24 mouse cellular contexts compared by ENCODE assay signal in the genomic region with DNA sequence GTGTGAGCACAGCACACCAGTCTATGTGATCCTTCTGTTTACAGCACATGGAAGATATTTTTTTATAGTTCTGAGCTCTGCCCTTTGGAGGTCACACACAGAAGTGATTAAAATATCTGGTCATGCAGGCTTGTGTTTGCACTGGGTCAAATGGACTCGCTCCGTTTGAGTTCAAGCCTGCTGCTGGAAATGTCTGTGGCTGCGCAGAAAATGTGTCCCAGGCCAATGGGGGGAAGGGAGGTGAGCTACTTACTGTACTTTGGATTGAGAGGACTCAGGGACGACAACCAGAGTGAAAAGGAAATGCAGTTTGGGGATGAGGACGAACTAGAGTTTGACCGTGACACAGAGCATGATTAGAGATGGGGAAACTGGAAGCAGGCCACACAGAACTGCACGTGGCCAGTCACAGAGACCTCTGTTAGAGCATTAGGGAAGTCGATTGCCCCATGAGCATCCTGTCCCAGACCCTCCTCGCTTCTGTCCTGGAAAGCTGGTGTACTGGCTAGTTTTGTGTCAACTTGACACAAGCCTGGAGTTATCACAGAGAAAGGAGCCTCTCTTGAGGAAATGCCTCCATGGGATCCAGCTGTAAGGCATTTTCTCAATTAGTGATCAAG. TPM values are rescaled to one million over a fixed set of nuclear protein-coding genes. Genes with fewer than 3 reads are reported as not detected.
DNase-seq lines count a peak whose midpoint lies in the region; ATAC-seq lines count a peak whose summit lies in the region.
"Had no signal": no experiment of that assay in that cellular context is flagged by ENCODE, and none has a peak within 500 bp of the region (broad histone marks: within the 10 kb centered on the region; RNA-seq: fewer than 3 reads in every experiment).

No protein-coding gene starts in this region.

- no peaks in the 10 kb centered on the region for H3K36me3 ChIP-seq in embryonic facial prominence, embryonic 13.5 days
- no peaks in the 10 kb centered on the region for H3K36me3 ChIP-seq in embryonic facial prominence, embryonic 10.5 days (replicated peaks)
- no peaks in the 10 kb centered on the region for H3K36me3 ChIP-seq in liver, embryonic 16.5 days (ENCODE audit: control insufficient read depth, insufficient read depth)
- H3K36me3 ChIP-seq in liver, embryonic 12.5 days: no peaks in the 10 kb centered on the region
- no peaks in the 10 kb centered on the region for H3K36me3 ChIP-seq in hindbrain, embryonic 16.5 days (ENCODE audit: control insufficient read depth, insufficient read depth, low read length)
- H3K36me3 ChIP-seq: forebrain, embryonic 10.5 days; hindbrain, embryonic 12.5 days; hindbrain, embryonic 15.5 days had no signal

- H3K9me3 ChIP-seq in embryonic facial prominence, embryonic 13.5 days: no peaks in the 10 kb centered on the region
- H3K9me3 ChIP-seq in embryonic facial prominence, embryonic 10.5 days: no peaks in the 10 kb centered on the region
- no peaks in the 10 kb centered on the region for H3K9me3 ChIP-seq in liver, embryonic 16.5 days (replicated peaks; ENCODE audit: control insufficient read depth, low read length)
- H3K9me3 ChIP-seq in liver, embryonic 12.5 days (replicated peaks): no peaks in the 10 kb centered on the region
- no peaks in the 10 kb centered on the region for H3K9me3 ChIP-seq in hindbrain, embryonic 16.5 days (ENCODE audit: control insufficient read depth, low read length)
- H3K9me3 ChIP-seq: forebrain, embryonic 10.5 days; forebrain, embryonic 13.5 days; hindbrain, embryonic 12.5 days; hindbrain, embryonic 15.5 days had no signal

- H3K4me2 ChIP-seq in embryonic facial prominence, embryonic 13.5 days: no peak overlapping the region
- no peak overlapping the region for H3K4me2 ChIP-seq in liver, embryonic 16.5 days (ENCODE audit: low read depth, low read length)
- H3K4me2 ChIP-seq in liver, embryonic 12.5 days: no peak overlapping the region
- H3K4me2 ChIP-seq in hindbrain, embryonic 16.5 days (ENCODE audit: low read length): no peak overlapping the region
- H3K4me2 ChIP-seq: forebrain, embryonic 13.5 days; heart, embryonic 11.5 days; hindbrain, embryonic 12.5 days; hindbrain, embryonic 15.5 days had no signal

- H3K4me1 ChIP-seq in embryonic facial prominence, embryonic 13.5 days: no peaks in the 10 kb centered on the region
- peaks cover 5% of the 10 kb centered on the region for H3K4me1 ChIP-seq in embryonic facial prominence, embryonic 10.5 days
- peaks cover 2% of the 10 kb centered on the region; the same call in 1 of the 2 replicates for H3K4me1 ChIP-seq in liver, embryonic 16.5 days (ENCODE audit: control insufficient read depth, low read depth, low read length)
- H3K4me1 ChIP-seq in liver, embryonic 12.5 days: 0 out of 2 replicates have a peak, but pooled peaks cover 5% of the 10 kb centered on the region
- no peaks in the 10 kb centered on the region for H3K4me1 ChIP-seq in hindbrain, embryonic 16.5 days (ENCODE audit: control insufficient read depth, insufficient read depth, low read depth, low read length)
- H3K4me1 ChIP-seq: forebrain, embryonic 10.5 days; forebrain, embryonic 13.5 days; hindbrain, embryonic 12.5 days; hindbrain, embryonic 15.5 days had no signal

- WGBS in embryonic facial prominence, embryonic 13.5 days: 50% methylated on average over 9 of the region's 9 CpGs
- WGBS in embryonic facial prominence, embryonic 10.5 days: 69% methylated on average over 9 of the region's 9 CpGs
- WGBS in liver, embryonic 16.5 days (ENCODE audit: insufficient replicate concordance): 39% methylated on average over 9 of the region's 9 CpGs
- WGBS in liver, embryonic 12.5 days (ENCODE audit: insufficient replicate concordance): 48% methylated on average over 9 of the region's 9 CpGs
- 83% methylated on average over 9 of the region's 9 CpGs for WGBS in hindbrain, embryonic 16.5 days

- H3K9ac ChIP-seq in embryonic facial prominence, embryonic 13.5 days: 0 out of 2 replicates have a peak overlapping the region, but pooled peaks have one; percentile 6
- H3K9ac ChIP-seq in liver, embryonic 16.5 days (ENCODE audit: low read depth, low read length): no peak overlapping the region
- H3K9ac ChIP-seq in liver, embryonic 12.5 days: no peak overlapping the region
- H3K9ac ChIP-seq in hindbrain, embryonic 16.5 days (ENCODE audit: low read depth, low read length): no peak overlapping the region
- H3K9ac ChIP-seq: forebrain, embryonic 13.5 days; hindbrain, embryonic 12.5 days; hindbrain, embryonic 15.5 days had no signal

- H3K27ac ChIP-seq in embryonic facial prominence, embryonic 13.5 days: 0 out of 2 replicates have a peak overlapping the region, but pooled peaks have one; percentile 11
- no peak overlapping the region; the same call in 1 of the 2 replicates for H3K27ac ChIP-seq in embryonic facial prominence, embryonic 10.5 days (replicated peaks)
- H3K27ac ChIP-seq in liver, embryonic 16.5 days (ENCODE audit: low read length): no peak overlapping the region
- H3K27ac ChIP-seq in liver, embryonic 12.5 days: no peak overlapping the region
- no peak overlapping the region for H3K27ac ChIP-seq in hindbrain, embryonic 16.5 days (ENCODE audit: low read depth, low read length)
- H3K27ac ChIP-seq: forebrain, embryonic 10.5 days; forebrain, embryonic 13.5 days; hindbrain, embryonic 12.5 days; hindbrain, embryonic 15.5 days had no signal

- DNase-seq in embryonic facial prominence, embryonic 10.5 days (ENCODE audit: low spot score): no peak
- no peak for DNase-seq in retina, postnatal 1 day
- DNase-seq in adrenal gland, postnatal 4 days (ENCODE audit: low spot score in 2 of 2): no peak
- DNase-seq: adrenal gland, postnatal 10 days; adrenal gland, postnatal 36 days; cerebellum, adult 11 months; cerebellum, adult 2 months; cerebellum, adult 9-11 months; cerebellum, postnatal 25 days; gastrocnemius, postnatal 10 days; gastrocnemius, postnatal 36 days; heart, adult 11 months had no signal

- H3K27me3 ChIP-seq in embryonic facial prominence, embryonic 13.5 days: no peaks in the 10 kb centered on the region
- no peaks in the 10 kb centered on the region for H3K27me3 ChIP-seq in embryonic facial prominence, embryonic 10.5 days (replicated peaks; ENCODE audit: low read depth, poor library complexity, severe bottlenecking)
- no peaks in the 10 kb centered on the region for H3K27me3 ChIP-seq in liver, embryonic 16.5 days (ENCODE audit: control insufficient read depth, insufficient read depth, low read depth, low read length)
- H3K27me3 ChIP-seq in liver, embryonic 12.5 days (replicated peaks): 0 out of 2 replicates have a peak, but pooled peaks cover 5% of the 10 kb centered on the region
- no peaks in the 10 kb centered on the region for H3K27me3 ChIP-seq in hindbrain, embryonic 16.5 days (replicated peaks; ENCODE audit: control insufficient read depth, insufficient read depth, low read length)
- H3K27me3 ChIP-seq: forebrain, embryonic 13.5 days; hindbrain, embryonic 12.5 days; hindbrain, embryonic 15.5 days had no signal

- no peak for ATAC-seq in embryonic facial prominence, embryonic 13.5 days (ENCODE audit: insufficient number of reproducible peaks, insufficient read depth, low FRiP score, low TSS enrichment, low read depth)
- ATAC-seq in liver, embryonic 16.5 days (ENCODE audit: low read depth): peak; percentile 27; the same call in 1 of the 2 replicates
- no peak for ATAC-seq in liver, embryonic 12.5 days
- ATAC-seq in megakaryocyte progenitor cell, adult 5-6 weeks (replicated peaks; ENCODE audit: poor library complexity): peak; percentile 52; the same call in 1 of the 2 replicates
- ATAC-seq in hindbrain, embryonic 16.5 days: no peak
- ATAC-seq: activated CD4-positive, CD25-positive, alpha-beta regulatory T cell, adult 4 months; forebrain, embryonic 13.5 days; forebrain, embryonic 16.5 days had no signal

- no peak overlapping the region for H3K4me3 ChIP-seq in embryonic facial prominence, embryonic 13.5 days
- no peak overlapping the region for H3K4me3 ChIP-seq in embryonic facial prominence, embryonic 10.5 days
- no peak overlapping the region for H3K4me3 ChIP-seq in liver, embryonic 16.5 days (ENCODE audit: low read depth, low read length)
- no peak overlapping the region for H3K4me3 ChIP-seq in liver, embryonic 12.5 days
- H3K4me3 ChIP-seq in hindbrain, embryonic 16.5 days (ENCODE audit: low read length): no peak overlapping the region
- H3K4me3 ChIP-seq: forebrain, embryonic 10.5 days; forebrain, embryonic 13.5 days; hindbrain, embryonic 12.5 days; hindbrain, embryonic 15.5 days had no signal

RNA-seq across cellular contexts. Expression of a gene that starts 10.3 kb away (rescaled TPM):
- polyA plus RNA-seq in embryonic facial prominence, embryonic 13.5 days (2015; fragmentation: Nextera tagmentation; extraction: Ambion mirVana): 28.3 and 28.4 TPM in 2 replicates
- 34.5 and 38.1 TPM in 2 replicates for polyA plus RNA-seq in embryonic facial prominence, embryonic 10.5 days (2016; fragmentation: Nextera tagmentation; extraction: Ambion mirVana)
- polyA plus RNA-seq in liver, embryonic 16.5 days (2015; fragmentation: Nextera tagmentation; extraction: Ambion mirVana): 14.4 and 19.0 TPM in 2 replicates
- 17.4 and 19.4 TPM in 2 replicates for polyA plus RNA-seq in liver, embryonic 12.5 days (2016; fragmentation: Nextera tagmentation; extraction: Ambion mirVana)
- 23.1 and 25.2 TPM in 2 replicates for total RNA-seq in megakaryocyte progenitor cell, adult 5-6 weeks (2015)
- total RNA-seq in megakaryocyte progenitor cell, adult 5-6 weeks (2017): 10.1 and 11.2 TPM in 2 replicates
- polyA plus RNA-seq in hindbrain, embryonic 16.5 days (2015; fragmentation: Nextera tagmentation; extraction: Ambion mirVana): 29.0 and 38.4 TPM in 2 replicates
- total RNA-seq in adrenal gland, postnatal 4 days (2021): 10 to 100 TPM; 45.8 to 48.1 TPM

RNA-seq across cellular contexts. Expression of a gene that starts 20.4 kb away (rescaled TPM):
- polyA plus RNA-seq in embryonic facial prominence, embryonic 13.5 days (2015; fragmentation: Nextera tagmentation; extraction: Ambion mirVana): 8.1 and 10.3 TPM in 2 replicates
- 2.9 and 3.2 TPM in 2 replicates for polyA plus RNA-seq in embryonic facial prominence, embryonic 10.5 days (2016; fragmentation: Nextera tagmentation; extraction: Ambion mirVana)
- polyA plus RNA-seq in liver, embryonic 16.5 days (2015; fragmentation: Nextera tagmentation; extraction: Ambion mirVana): 22.2 and 23.4 TPM in 2 replicates
- polyA plus RNA-seq in liver, embryonic 12.5 days (2016; fragmentation: Nextera tagmentation; extraction: Ambion mirVana): 37.7 and 38.5 TPM in 2 replicates
- total RNA-seq in megakaryocyte progenitor cell, adult 5-6 weeks (2015): 18.6 and 20.0 TPM in 2 replicates
- 36.8 and 38.4 TPM in 2 replicates for total RNA-seq in megakaryocyte progenitor cell, adult 5-6 weeks (2017)
- 5.2 and 5.6 TPM in 2 replicates for polyA plus RNA-seq in hindbrain, embryonic 16.5 days (2015; fragmentation: Nextera tagmentation; extraction: Ambion mirVana)
- total RNA-seq in adrenal gland, postnatal 4 days (2021): 10 to 100 TPM; 28.5 to 43.9 TPM

RNA-seq across cellular contexts. Expression of a gene that starts 21.5 kb away (rescaled TPM):
- 79.5 and 80.4 TPM in 2 replicates for polyA plus RNA-seq in embryonic facial prominence, embryonic 13.5 days (2015; fragmentation: Nextera tagmentation; extraction: Ambion mirVana)
- 82.5 and 84.6 TPM in 2 replicates for polyA plus RNA-seq in embryonic facial prominence, embryonic 10.5 days (2016; fragmentation: Nextera tagmentation; extraction: Ambion mirVana)
- polyA plus RNA-seq in liver, embryonic 16.5 days (2015; fragmentation: Nextera tagmentation; extraction: Ambion mirVana): 37.4 and 38.5 TPM in 2 replicates
- polyA plus RNA-seq in liver, embryonic 12.5 days (2016; fragmentation: Nextera tagmentation; extraction: Ambion mirVana): 58.0 and 62.7 TPM in 2 replicates
- total RNA-seq in megakaryocyte progenitor cell, adult 5-6 weeks (2015): 44.4 and 53.5 TPM in 2 replicates
- 31.9 and 38.4 TPM in 2 replicates for total RNA-seq in megakaryocyte progenitor cell, adult 5-6 weeks (2017)
- 62.4 and 68.8 TPM in 2 replicates for polyA plus RNA-seq in hindbrain, embryonic 16.5 days (2015; fragmentation: Nextera tagmentation; extraction: Ambion mirVana)
- total RNA-seq in adrenal gland, postnatal 4 days (2021): 10 to 100 TPM; 55.6 to 63.5 TPM

RNA-seq across cellular contexts. Expression of a gene that starts 21.6 kb away (rescaled TPM):
- polyA plus RNA-seq in embryonic facial prominence, embryonic 13.5 days (2015; fragmentation: Nextera tagmentation; extraction: Ambion mirVana): 714 and 858 TPM in 2 replicates
- 831 and 861 TPM in 2 replicates for polyA plus RNA-seq in embryonic facial prominence, embryonic 10.5 days (2016; fragmentation: Nextera tagmentation; extraction: Ambion mirVana)
- 440 and 454 TPM in 2 replicates for polyA plus RNA-seq in liver, embryonic 16.5 days (2015; fragmentation: Nextera tagmentation; extraction: Ambion mirVana)
- 699 and 700 TPM in 2 replicates for polyA plus RNA-seq in liver, embryonic 12.5 days (2016; fragmentation: Nextera tagmentation; extraction: Ambion mirVana)
- 1,814 and 1,841 TPM in 2 replicates for total RNA-seq in megakaryocyte progenitor cell, adult 5-6 weeks (2015)
- total RNA-seq in megakaryocyte progenitor cell, adult 5-6 weeks (2017): 1,690 and 2,042 TPM in 2 replicates
- polyA plus RNA-seq in hindbrain, embryonic 16.5 days (2015; fragmentation: Nextera tagmentation; extraction: Ambion mirVana): 471 and 479 TPM in 2 replicates
- 1,000 to 10,000 TPM; 1,446 to 1,549 TPM for total RNA-seq in adrenal gland, postnatal 4 days (2021)

RNA-seq across cellular contexts. Expression of a gene that starts 24.9 kb away (rescaled TPM):
- 33.2 TPM in 2 replicates for polyA plus RNA-seq in embryonic facial prominence, embryonic 13.5 days (2015; fragmentation: Nextera tagmentation; extraction: Ambion mirVana)
- 33.8 and 35.6 TPM in 2 replicates for polyA plus RNA-seq in embryonic facial prominence, embryonic 10.5 days (2016; fragmentation: Nextera tagmentation; extraction: Ambion mirVana)
- polyA plus RNA-seq in liver, embryonic 16.5 days (2015; fragmentation: Nextera tagmentation; extraction: Ambion mirVana): 15.3 and 17.7 TPM in 2 replicates
- 31.1 and 31.8 TPM in 2 replicates for polyA plus RNA-seq in liver, embryonic 12.5 days (2016; fragmentation: Nextera tagmentation; extraction: Ambion mirVana)
- total RNA-seq in megakaryocyte progenitor cell, adult 5-6 weeks (2015): 12.7 and 14.2 TPM in 2 replicates
- 12.5 and 14.5 TPM in 2 replicates for total RNA-seq in megakaryocyte progenitor cell, adult 5-6 weeks (2017)
- polyA plus RNA-seq in hindbrain, embryonic 16.5 days (2015; fragmentation: Nextera tagmentation; extraction: Ambion mirVana): 31.5 and 35.2 TPM in 2 replicates
- total RNA-seq in adrenal gland, postnatal 4 days (2021): 10 to 100 TPM; 28.0 to 31.0 TPM

Comparison
In these comparisons a context has a peak if more than half of its experiments do, and no peak if none do; other contexts are left out.
1. ATAC-seq: peak in liver, embryonic 16.5 days (single experiment) and megakaryocyte progenitor cell, adult 5-6 weeks (single experiment); none in embryonic facial prominence, embryonic 13.5 days (single experiment), liver, embryonic 12.5 days (single experiment) and hindbrain, embryonic 16.5 days (single experiment).